Mouse (Mus musculus) mesoderm, embryonic 11.5 days (tissue): Measurements from ENCODE around the gene Ctu1.
"Not testable (repeated sequence)": the region's sequence is repeated elsewhere in the genome, so short reads cannot be mapped to it uniquely, and the experiment has no call there.

Experiments used
- DNase-seq: peaks from one replicate; pipeline ENCODE4 v3.0.0-alpha.2; 2012; ENCODE audit warnings: low read depth, low spot score

Gene Ctu1

DNA sequence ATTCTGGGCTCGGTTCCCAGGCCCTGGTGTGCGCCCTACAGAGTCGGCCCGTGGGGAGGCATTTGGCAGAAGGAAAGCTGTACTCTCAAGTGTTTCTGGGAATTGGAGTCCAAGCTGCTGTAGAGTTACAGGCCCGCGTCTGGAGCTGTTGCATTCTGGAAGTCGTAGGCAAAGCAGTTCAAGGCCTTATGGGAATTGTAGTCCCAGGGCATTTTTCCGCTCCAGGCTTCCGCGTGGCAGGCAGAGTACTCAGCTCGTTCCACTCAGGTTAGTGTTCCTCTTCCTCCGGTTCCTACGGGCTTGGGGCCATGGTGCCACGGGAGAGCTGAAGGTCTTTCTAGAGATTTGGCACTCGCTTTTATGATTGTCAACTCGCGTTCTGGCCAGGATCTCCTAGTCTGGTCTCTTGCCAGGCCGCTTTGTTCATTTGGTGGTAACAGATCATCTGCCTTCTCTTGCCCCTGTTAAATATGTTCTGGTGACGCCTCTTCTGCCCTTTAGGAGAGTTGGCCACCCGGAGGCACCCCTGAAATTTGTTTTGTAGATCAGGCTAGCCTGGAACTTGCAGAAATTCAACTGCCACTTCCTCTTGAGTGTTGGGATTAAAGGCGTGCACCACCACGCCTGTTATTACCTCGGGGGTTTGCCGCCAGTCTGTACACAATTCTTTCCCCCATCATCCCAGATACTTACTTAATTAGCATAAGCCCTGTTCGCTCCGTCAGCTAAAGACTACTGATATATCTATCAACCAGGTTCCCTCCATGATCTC is at the start of gene Ctu1:
TSS of gene Ctu1 (plus strand) at position 208 of the 772 bp plus-strand sequence.
- peak; percentile 88 for DNase-seq

DNA sequence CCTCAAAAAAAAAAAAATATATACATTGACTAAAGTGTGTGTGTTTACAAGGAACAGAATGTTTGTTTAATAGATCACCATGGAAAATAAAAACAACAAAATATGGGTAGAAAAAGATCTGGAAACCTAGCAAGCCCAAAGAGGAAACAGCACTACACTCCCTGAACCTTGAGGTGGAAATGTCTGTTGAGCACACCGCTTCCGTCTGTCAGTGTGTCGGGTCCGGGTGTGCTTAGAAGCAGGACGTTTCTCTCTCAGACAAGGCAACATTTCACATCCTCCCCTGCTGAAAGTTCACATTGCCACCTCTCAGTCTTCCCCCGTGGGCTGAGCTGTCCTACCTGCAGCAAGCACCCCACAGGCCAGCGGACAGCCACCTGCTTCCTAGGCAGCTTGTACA is 48.9 kb upstream of the Ctu1 start:
- DNase-seq: no peak

DNA sequence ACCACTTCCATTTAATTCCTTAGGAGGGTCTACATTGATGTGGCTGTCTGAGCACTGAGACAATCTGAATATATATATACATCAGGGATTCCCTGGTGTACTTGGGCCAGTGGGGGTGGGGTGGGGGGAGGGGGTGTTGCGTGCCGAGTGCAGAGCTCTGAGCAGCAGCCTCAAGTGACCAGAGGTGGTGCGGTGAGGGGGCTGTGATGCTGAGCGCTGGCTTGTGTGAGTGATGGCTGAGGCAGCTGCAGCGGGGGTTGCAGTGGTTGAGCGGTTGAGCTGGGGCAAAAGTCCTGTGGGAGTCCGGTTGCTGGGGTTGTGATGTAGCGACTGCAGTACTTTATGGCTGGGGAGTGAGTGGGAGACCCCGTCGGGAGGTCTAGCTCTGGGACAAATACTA is 48.0 kb upstream of the Ctu1 start:
- peak; percentile 23 for DNase-seq

DNA sequence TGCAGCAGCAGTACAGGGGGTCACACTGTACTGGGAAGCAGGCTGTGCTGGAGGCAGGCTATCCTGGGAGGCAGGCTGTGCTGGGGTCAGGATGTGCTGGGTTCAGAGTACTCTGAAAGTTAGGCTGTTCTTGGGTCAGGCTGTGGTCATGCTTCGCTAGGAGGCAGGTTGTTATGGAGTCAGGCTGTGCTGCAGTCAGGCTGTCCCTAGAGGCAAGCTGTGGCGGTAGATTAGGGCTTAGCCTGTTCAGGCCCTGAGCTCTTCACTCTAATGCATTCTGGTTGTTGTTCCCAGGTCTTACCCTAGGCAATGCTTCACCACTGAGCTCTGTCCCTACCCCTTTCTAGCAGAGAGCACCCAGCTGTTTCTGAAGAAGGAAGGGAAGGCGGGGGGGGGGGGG is 46.8 kb upstream of the Ctu1 start:
- no peak for DNase-seq

DNA sequence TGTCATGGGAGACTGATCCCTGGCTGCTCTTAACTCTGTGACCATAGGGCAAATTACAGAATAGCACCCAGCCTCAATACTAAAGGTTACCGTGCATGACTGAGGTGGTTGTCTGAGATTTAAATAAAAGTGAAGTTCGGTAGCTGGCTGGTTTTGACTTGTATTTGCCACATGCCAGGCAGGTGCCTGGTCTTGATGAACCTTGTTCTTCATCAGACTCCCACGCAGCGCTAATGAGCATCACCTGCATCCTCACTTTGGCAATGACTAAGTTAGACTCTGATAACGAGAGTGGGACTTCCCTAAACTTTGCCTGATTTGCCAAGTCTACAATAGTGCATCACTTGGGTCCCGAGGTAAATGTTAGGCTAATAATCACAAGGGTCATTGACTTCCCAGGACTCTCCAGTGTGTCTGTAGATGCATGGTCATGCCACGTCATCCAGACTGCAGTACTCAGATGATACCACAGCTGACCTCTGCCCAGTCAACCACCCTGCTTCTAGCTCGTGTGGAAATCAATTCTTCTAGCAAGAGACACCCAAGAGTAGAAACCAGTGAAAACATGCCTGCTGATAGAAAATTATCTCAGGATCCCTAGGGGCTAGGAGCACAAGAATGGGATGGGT is 45.9 kb upstream of the Ctu1 start:
- DNase-seq: no peak

DNA sequence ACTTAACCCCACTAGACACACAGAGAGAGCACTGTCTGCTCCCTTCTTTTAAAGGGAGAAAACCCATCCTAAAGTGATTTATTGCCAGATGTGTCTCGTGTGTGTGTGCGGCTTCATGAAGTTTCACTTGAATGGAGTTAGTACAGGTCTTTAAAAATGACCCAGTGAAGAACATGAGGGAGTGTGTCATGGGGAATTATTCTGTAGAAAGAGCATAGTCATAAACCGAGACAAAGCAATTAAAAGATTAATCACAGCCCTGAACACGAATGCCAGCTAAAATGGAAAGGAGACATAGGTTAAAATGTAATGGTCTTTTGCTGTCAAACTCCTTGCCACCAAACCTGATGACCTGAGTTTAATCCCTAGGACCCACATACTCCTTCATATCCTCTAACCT is 37.9 kb upstream of the Ctu1 start:
- no peak for DNase-seq

DNA sequence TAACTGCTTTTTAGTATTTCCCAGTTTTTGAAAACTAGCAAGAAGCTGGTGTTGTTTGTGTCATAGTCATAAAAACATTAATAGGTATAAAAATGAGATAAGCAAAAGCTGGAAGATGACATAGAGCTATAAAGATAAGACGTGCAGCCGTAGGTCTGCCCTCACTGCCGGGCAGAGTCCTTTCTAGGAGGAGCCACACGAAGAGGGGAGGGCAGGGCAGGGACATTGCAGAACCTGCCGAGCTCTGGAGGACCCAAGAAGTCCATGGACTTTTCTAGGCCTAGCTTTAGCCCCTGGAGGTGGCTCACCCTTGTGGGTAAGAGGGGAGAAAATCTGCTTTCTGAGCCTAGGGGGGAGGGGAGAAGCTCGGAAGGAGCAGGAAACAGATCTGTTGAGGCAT is 37.3 kb upstream of the Ctu1 start, which contains the start of gene Ceacam18:
TSS of gene Ceacam18 (plus strand) at position 208 of the 400 bp plus-strand sequence.
- DNase-seq: no peak

DNA sequence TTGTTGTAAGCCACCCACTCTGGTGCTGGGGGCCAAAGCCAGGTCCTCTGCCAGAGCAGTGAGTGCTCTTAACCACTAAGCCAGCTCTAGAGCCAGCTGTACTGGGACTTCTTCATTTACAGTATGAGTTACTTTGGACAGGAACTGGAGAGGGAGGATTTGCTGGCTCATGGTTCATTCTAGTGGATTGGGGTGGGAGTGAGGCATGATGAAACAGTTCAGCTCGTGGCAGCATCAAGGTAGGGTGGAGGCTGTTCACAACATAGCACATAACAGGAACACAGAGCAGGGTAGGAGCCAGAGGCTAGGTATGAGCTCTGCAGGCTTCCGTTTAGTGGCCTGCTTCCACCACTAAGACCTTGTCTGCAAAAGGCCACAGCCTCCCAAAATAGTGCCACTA is 35.6 kb upstream of the Ctu1 start:
- DNase-seq: no peak

DNA sequence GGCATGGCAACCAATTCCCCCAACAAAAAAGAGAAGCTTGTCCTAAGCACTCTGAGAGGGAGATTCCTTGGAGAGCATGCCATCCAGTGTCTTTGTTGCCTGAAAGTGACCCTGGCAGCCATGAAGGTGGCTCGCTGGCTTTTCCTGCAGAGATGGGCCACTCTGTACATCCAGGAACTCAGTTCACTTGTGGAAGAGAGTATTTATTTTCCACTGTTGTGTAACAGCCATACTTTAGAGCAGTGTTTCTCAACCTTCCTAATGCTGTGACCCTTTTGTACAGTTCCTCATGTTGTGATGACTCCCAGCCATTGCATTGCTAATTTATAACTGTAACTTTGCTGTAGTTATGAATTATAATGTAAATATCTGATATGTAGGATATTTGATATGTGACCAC is 34.7 kb upstream of the Ctu1 start:
- no peak for DNase-seq

DNA sequence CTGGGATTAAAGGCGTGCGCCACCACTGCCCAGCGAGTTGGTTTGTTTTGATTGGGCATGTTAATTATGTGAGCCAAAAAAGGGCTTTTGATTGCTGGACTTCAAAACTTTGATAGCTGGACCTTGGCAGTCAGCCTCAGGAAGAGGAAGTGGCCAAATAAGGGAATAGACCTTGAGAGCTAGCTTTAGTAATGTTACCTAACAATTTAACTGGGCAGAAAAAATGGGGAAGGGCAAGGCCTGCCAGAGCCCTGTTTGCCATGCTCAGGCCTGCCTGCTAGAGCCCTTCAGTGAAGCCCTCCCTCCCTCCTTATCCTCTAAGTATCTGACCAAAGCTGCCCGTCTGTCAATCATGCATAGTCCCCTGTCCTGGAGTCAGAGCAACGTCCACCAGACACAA is 29.2 kb upstream of the Ctu1 start:
- no peak for DNase-seq

DNA sequence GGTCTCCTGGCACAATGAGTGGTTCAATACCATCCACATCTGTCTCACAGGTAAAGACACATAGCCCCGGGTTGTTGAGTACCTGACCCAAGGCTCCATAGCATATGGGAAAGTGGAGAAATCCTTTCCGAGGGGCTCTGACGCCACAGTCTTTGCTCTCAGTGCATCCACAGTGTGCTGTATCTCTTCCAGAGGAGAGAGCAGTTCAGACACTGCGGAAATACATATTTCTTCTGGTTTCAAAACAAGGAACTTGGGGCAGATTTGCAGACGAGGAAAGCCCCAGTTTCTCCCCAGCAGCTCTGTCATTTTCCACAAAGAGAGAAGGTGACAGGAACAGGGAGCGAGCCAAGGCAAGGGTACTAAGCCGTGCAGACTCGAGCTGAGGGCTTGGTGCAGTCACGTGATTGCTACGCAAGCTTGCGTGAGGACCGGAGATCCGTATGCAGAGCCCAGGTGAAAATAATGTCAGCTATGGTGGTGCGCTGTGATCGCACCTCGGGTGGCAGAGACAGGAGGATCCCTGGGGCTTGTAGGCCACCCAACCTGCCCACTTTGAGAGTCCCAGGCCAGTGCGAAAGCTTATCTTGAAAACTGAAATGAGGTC is 28.7 kb upstream of the Ctu1 start:
- DNase-seq: no peak

DNA sequence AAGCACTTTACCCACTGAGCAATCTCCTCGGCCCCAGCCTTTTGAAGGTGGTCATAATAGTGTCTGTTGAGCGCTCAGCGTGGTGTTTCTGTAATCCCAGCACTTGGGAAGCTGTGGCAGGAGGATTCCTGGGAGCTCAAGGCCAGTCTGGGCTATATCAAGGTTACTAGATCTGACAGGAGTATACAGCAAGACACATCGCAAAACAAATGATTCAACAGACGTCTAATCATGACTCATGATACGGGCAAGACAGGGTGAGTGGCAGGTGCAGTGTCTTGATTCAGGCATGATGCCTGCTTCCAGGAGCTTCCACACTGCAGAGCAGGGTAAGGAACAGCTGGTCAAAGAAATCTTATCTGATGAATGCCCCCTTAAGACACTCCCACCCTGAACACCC is 19.1 kb upstream of the Ctu1 start:
- DNase-seq: no peak

DNA sequence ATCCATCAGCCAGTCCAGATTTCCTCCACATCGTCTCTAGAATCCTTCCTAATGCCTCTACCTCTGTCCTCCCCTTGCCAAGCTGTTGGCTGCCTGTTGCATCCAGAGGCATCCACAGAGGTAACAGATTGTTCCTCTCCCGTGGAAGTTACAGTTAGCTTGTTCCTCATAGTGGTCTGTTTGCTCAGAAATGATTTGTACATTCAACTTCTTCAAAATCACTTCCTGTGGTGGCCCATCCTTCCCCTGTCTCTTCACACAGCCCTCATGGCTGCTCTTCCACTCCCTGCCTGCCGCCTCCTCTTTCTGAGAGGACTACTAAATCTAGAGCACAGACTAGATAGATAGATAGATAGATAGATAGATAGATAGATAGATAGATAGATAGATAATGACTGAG is 17.3 kb upstream of the Ctu1 start:
- no peak for DNase-seq

DNA sequence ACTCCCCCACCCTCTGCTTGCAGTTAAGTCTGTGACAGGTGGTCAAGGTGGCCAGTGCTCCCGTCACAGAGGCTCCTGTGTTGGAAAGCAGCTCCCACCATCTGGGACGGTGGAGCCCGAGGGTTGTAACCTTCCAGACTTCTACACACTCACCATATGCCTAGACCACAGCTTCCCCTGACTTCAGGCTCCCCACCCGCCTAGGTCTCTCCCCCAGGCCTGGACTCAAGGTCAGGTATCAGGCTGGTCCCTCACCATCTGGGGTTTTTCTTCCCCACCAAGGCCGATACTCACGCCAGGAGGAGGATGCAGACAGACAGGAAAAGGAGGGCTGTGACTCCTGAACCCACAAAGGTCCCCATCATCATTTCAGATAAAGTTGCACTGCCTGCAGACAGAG is 15.6 kb upstream of the Ctu1 start:
- DNase-seq: no peak

DNA sequence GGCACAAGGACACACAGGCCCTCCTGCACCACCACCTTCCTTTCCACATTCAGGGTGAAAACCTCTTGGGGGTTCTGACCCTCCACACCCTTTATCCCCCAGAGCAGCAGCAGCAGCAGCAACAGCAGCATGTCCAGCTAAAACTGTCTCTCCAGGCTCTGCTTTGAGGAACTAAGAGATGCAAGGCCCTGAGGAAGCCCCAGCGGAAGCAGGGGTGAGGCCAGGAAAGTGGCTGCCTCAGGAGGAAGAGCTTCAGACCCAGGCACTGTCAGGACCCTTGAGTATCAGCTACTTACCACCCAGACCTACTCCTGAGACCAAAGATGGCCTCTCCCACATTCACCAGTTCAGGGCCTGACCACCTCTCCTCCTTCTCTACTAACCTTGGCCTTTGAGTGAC is 11.8 kb upstream of the Ctu1 start, which contains the start of gene Siglece:
TSS of gene Siglece (minus strand) at position 160 of the 400 bp plus-strand sequence.
- no peak for DNase-seq

DNA sequence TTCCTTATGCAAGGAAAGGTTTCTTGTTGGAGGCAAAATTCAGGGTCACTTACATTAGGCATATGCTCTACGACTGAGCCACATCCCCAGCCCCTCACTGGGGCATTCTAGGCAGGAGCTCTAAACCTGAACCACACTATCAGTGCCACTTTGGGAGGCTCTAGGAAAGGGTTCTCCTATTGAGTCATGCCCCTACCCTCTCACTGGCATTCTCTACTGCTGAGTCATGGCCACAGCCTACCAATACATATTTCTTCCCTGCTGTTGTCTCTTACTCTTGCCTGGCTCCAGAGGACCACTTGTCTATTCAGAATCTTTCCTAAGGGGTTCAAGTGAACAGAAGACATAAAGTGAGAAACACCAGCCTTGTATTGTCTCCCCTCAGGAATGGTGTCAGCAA is 9.0 kb upstream of the Ctu1 start:
- no peak for DNase-seq

DNA sequence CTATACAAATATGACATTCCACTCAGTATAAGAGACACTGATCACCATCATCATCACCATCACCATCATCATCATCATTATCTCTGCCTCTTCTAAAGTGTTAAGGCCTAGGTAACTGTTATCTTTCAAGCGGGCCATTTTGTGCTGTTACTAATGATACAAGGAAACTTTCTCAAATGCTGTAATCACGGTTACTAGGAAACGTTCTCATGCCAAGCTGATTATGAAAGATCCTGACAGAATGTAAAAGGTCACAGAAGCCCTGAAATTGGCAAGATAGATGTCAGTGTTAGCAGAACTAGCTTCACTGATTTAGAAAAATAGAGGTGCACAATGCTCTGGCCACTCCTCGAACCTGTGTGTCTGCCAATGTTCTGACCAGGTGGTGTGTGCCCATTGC is 4.6 kb upstream of the Ctu1 start:
- DNase-seq: not testable (repeated sequence)

DNA sequence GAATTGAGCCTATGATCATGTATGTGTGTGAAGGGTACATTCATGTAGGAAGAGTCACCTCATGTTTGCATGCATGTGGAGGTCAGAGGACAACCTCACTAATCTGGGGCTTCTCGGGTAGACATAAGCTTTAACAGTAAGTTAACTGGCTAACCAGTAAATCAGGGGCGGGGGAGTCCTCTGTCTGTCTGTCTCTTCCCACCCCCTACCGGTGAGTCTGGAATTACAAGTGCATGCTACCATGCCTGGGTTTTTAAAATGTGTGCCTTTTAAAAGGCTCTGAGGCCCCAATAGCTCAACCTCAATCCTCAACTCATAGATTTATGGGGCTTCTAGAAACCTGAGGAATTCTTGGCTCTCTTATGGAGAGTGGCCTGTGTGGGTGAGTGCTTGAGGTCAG is 3.2 kb upstream of the Ctu1 start:
- DNase-seq: peak; percentile 37

DNA sequence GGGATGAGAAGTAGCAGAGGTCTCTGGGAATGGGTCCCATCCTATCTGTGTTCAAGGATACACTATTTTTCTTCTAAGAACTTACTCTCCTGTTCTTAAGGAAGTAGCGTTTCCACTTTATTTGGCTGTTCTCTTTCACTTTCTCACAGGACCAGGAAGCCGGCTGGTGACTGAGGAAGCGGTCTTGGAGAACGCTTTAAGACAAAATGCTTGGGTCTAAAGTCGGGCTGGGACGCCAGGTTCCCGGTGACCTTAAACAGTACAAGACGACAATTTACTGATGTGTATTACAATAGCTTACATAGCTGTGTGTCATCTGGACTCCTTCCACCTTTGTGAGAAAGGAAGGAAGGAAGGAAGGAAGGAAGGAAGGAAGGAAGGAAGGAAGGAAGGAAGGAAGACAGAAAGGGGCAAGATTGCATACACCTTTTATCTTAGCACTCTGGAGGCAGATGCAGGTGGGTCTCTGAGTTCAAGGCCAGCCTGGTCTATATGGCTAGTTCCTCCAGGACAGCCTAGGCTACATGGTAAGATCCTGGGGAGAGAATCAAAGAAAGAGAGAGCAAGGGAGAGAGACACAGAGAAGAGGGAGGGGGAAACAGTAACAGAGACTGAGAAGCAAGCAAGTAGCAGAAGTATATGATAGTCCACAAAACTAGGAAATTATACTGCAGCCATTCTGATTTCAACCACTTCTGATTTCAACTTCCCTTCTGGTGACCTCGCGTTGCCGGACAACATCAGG is 580 bp upstream of the Ctu1 start:
- DNase-seq: no peak

DNA sequence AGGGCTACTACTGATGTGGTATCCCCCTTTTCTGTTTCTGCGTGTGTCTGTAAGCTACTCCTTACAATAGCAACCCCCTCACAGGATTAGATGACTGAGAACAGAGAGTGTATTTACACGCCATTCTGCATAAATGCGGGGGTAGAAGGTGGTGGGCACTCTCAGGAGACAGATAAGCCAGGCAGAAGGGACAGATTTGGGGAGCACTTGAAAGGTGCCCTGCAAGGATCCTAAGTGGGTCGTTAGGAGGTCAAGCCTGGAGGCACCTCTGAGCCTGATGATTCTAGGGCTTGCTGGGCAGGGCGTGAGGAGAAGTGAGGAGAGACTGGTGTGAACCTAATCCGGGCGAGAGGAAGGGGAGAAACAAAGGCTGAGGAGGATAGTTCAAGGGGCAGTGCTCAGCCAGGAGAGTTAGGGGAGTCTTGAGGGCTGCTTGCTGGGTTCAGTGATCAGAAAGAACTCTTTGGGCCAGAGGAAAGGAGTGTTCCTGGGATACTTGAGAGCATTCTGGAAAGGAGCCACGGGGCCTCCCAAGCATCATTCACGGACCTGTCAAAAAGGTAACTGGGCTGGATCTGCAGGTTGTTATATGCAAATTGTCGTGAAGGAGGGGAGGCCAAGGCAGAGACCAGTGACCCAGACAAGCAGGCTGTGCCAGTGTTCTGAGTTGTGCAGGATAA is 905 bp downstream of the Ctu1 start:
- DNase-seq: peak; percentile 11

DNA sequence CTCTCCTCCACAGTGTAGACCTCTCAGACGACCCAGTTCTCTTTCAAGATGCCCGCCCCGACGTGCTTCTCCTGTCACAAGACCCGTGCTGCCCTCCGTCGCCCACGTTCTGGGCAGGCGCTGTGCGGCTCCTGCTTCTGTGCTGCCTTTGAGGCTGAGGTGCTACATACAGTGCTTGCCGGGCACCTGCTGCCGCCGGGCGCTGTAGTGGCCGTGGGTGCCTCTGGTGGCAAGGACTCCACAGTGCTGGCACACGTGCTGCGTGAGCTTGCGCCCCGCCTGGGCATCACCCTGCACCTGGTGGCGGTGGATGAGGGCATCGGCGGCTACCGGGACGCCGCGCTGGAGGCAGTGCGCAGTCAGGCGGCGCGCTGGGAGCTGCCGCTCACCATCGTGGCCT is 3.3 kb downstream of the Ctu1 start:
- no peak for DNase-seq

DNA sequence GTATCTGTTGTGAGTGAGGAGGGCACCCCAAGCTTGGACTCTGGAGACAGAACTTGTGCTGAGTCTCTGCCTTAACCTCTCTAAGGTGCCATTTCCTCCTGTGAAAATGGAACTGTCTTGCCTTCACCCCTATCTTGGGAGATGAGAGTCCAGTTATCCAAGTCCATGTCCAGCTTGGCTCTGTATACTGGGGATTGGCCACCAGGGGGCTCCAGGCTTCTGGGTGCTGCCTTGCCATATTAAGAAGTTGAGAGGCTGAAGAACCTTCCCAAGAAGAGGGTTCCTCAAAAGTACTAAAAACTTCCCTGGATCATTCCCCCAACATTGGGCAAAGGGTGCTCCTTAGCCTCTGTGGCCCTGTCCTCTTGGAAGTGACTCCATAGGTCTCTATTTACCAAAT is 6.7 kb downstream of the Ctu1 start:
- peak; percentile 30 for DNase-seq
